In the genomic region with DNA sequence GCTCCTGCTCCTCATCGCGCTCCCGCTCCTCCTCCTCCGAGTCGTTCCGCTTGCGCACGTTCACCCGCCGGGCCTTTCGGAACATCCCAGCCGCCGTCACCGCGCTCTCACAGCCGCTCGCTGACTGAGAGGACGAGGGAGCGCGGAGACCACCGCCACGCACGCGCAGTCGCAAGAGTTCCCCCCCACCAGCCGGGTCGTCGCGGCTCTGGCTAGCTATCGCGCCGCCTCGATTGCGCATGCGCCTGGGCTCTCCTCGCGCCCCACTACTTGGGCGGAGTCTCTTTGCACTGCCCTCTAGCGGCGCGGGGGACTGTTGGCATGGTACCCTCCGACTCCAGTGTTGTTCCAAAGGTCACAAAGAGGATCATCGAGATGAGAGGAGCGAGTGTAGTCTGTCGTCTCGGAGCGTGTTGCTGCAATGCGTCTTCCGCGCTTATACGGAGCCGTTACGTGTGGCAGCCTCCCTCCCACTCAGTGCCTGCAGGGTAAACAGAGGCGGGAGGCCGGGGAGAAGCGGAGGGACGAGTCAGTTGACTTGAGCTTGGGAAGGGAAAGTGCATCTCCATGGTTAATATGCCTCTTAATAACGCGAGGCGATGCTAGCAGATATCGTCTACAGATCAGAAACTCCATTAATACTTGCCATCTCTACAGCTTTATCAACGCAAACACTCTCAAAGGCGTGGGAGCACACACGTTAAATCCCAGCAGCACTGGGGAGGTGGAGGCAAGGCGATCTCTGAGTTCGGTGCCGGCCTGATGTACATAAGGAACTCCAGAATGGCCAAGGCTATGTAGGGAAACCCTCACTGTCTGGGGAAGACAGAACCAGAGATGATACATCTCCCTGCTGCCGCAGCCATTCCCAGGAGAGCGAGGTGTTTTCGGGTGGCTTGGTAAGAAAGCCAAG, we compare ENCODE assay signal across 8 mouse cellular contexts. TPM values are rescaled to one million over a fixed set of nuclear protein-coding genes. Genes with fewer than 3 reads are reported as not detected.
DNase-seq lines count a peak whose midpoint lies in the region; ATAC-seq and TF ChIP-seq lines count a peak whose summit lies in the region.

A gene (minus strand): TSS at position 274 of the 913 bp plus-strand sequence.

- peak within 1 kb of the TSS; percentile 67 for H3K4me2 ChIP-seq in forebrain, embryonic 12.5 days
- H3K4me2 ChIP-seq in heart, postnatal 0 days (ENCODE audit: low read depth, low read length) = peak within 1 kb of the TSS; percentile 72
- peak within 1 kb of the TSS; percentile 78 for H3K4me2 ChIP-seq in liver, embryonic 16.5 days (ENCODE audit: low read depth, low read length)
- H3K4me2 ChIP-seq in neural tube, embryonic 13.5 days = peak within 1 kb of the TSS; percentile 75

- 2% methylated on average over 70 of the region's 70 CpGs for WGBS in forebrain, embryonic 12.5 days
- 1% methylated on average over 70 of the region's 70 CpGs for WGBS in heart, postnatal 0 days
- whole genome bisulfite sequencing in liver, embryonic 16.5 days (ENCODE audit: insufficient replicate concordance) = 1% methylated on average over 70 of the region's 70 CpGs
- WGBS in neural tube, embryonic 13.5 days = 2% methylated on average over 70 of the region's 70 CpGs

- peak within 1 kb of the TSS; percentile 91 for H3K4me3 ChIP-seq in E14TG2a.4 (replicated peaks; ENCODE audit: low read length)
- peak within 1 kb of the TSS; percentile 98 for H3K4me3 ChIP-seq in forebrain, embryonic 12.5 days (replicated peaks)
- H3K4me3 ChIP-seq in heart, postnatal 0 days (ENCODE audit: low read depth, low read length) = peak within 1 kb of the TSS; percentile 96
- H3K4me3 ChIP-seq in liver, embryonic 16.5 days (ENCODE audit: low read depth, low read length) = peak within 1 kb of the TSS; percentile 96
- peak within 1 kb of the TSS; percentile 93 for H3K4me3 ChIP-seq in neural tube, embryonic 13.5 days
- peak within 1 kb of the TSS; percentile 92 for H3K4me3 ChIP-seq in testis, adult 2 months (ENCODE audit: control insufficient read depth, low read depth, low read length)

- no peak for TF ChIP-seq CTCF in E14TG2a.4 (conservative IDR thresholded peaks at IDR 0.05; ENCODE audit: low read length)
- peak; percentile 98 for TF ChIP-seq CTCF in heart, postnatal 0 days (IDR thresholded peaks at IDR 0.05; ENCODE audit: low read depth)
- TF ChIP-seq CTCF in testis, adult 2 months (IDR thresholded peaks at IDR 0.05; ENCODE audit: control insufficient read depth, insufficient read depth, insufficient replicate concordance, low read depth, low read length) = peak; percentile 95; the same call in 1 of the 2 replicates

- H3K4me1 ChIP-seq in E14TG2a.4 (replicated peaks; ENCODE audit: low read depth, low read length) = peaks cover 39% of the 10 kb centered on the region
- H3K4me1 ChIP-seq in forebrain, embryonic 12.5 days = peaks cover 13% of the 10 kb centered on the region
- peaks cover 7% of the 10 kb centered on the region for H3K4me1 ChIP-seq in heart, postnatal 0 days (ENCODE audit: control insufficient read depth, insufficient read depth)
- peaks cover 18% of the 10 kb centered on the region for H3K4me1 ChIP-seq in liver, embryonic 16.5 days (ENCODE audit: control insufficient read depth, low read depth, low read length)
- peaks cover 39% of the 10 kb centered on the region for H3K4me1 ChIP-seq in neural tube, embryonic 13.5 days (replicated peaks)
- H3K4me1 ChIP-seq in testis, adult 2 months (ENCODE audit: control insufficient read depth, insufficient read depth, low read length) = peaks cover 6% of the 10 kb centered on the region; the same call in 1 of the 2 replicates

- H3K36me3 ChIP-seq in E14TG2a.4 (ENCODE audit: insufficient read depth, low read length) = peaks cover 22% of the 10 kb centered on the region
- H3K36me3 ChIP-seq in forebrain, embryonic 12.5 days (replicated peaks) = peaks cover 12% of the 10 kb centered on the region
- peaks cover 11% of the 10 kb centered on the region for H3K36me3 ChIP-seq in heart, postnatal 0 days (replicated peaks; ENCODE audit: control insufficient read depth, insufficient read depth, low read length)
- H3K36me3 ChIP-seq in liver, embryonic 16.5 days (ENCODE audit: control insufficient read depth, insufficient read depth) = peaks cover 5% of the 10 kb centered on the region; the same call in 1 of the 2 replicates
- H3K36me3 ChIP-seq in neural tube, embryonic 13.5 days = peaks cover 15% of the 10 kb centered on the region
- H3K36me3 ChIP-seq in testis, adult 2 months (ENCODE audit: control insufficient read depth, insufficient read depth, low read length) = no peaks in the 10 kb centered on the region

- DNase-seq in c-Kit-positive CD71-positive TER-119-positive erythroid progenitor cells, embryonic 14.5 days (ENCODE audit: low spot score) = peak; percentile 99
- peak; percentile 95 for DNase-seq in heart, postnatal 0 days (ENCODE audit: low spot score)
- DNase-seq in kidney, postnatal 4 days = peak; percentile 99

- peak; percentile 98 for TF ChIP-seq POLR2A in testis, adult 2 months (IDR thresholded peaks at IDR 0.05; ENCODE audit: control insufficient read depth, low read depth, low read length)

- peak within 1 kb of the TSS; percentile 96 for H3K9ac ChIP-seq in forebrain, embryonic 12.5 days
- peak within 1 kb of the TSS; percentile 94 for H3K9ac ChIP-seq in heart, postnatal 0 days (replicated peaks; ENCODE audit: low read depth, low read length)
- peak within 1 kb of the TSS; percentile 96 for H3K9ac ChIP-seq in liver, embryonic 16.5 days (ENCODE audit: low read depth, low read length)
- peak within 1 kb of the TSS; percentile 98 for H3K9ac ChIP-seq in neural tube, embryonic 13.5 days

- H3K27ac ChIP-seq in forebrain, embryonic 12.5 days = peak within 1 kb of the TSS; percentile 98
- peak within 1 kb of the TSS; percentile 97 for H3K27ac ChIP-seq in heart, postnatal 0 days (ENCODE audit: low read depth)
- H3K27ac ChIP-seq in liver, embryonic 16.5 days (ENCODE audit: low read length) = peak within 1 kb of the TSS; percentile 92
- H3K27ac ChIP-seq in neural tube, embryonic 13.5 days (replicated peaks) = peak within 1 kb of the TSS; percentile 94
- peak within 1 kb of the TSS; percentile 89 for H3K27ac ChIP-seq in testis, adult 2 months (ENCODE audit: control insufficient read depth, insufficient read depth, low read depth, low read length)

- peak; percentile 98 for ATAC-seq in forebrain, embryonic 12.5 days (ENCODE audit: low FRiP score)
- ATAC-seq in heart, postnatal 0 days (ENCODE audit: insufficient read depth, low read depth) = peak; percentile 94
- peak; percentile 96 for ATAC-seq in liver, embryonic 16.5 days (ENCODE audit: low read depth)
- peak; percentile 97 for ATAC-seq in neural tube, embryonic 13.5 days (ENCODE audit: low read depth)

- H3K9me3 ChIP-seq in E14TG2a.4 (ENCODE audit: low read length) = no peaks in the 10 kb centered on the region
- H3K9me3 ChIP-seq in forebrain, embryonic 12.5 days = no peaks in the 10 kb centered on the region
- H3K9me3 ChIP-seq in heart, postnatal 0 days (replicated peaks; ENCODE audit: control insufficient read depth, low read length) = no peaks in the 10 kb centered on the region
- no peaks in the 10 kb centered on the region for H3K9me3 ChIP-seq in liver, embryonic 16.5 days (replicated peaks; ENCODE audit: control insufficient read depth, low read length)
- H3K9me3 ChIP-seq in neural tube, embryonic 13.5 days = no peaks in the 10 kb centered on the region

- H3K27me3 ChIP-seq in E14TG2a.4 (ENCODE audit: insufficient read depth, low read length) = no peaks in the 10 kb centered on the region
- H3K27me3 ChIP-seq in forebrain, embryonic 12.5 days = 0 out of 2 replicates have a peak, but pooled peaks cover 3% of the 10 kb centered on the region
- H3K27me3 ChIP-seq in heart, postnatal 0 days (ENCODE audit: control insufficient read depth, insufficient read depth, low read length) = no peaks in the 10 kb centered on the region
- H3K27me3 ChIP-seq in liver, embryonic 16.5 days (ENCODE audit: control insufficient read depth, insufficient read depth, low read depth, low read length) = no peaks in the 10 kb centered on the region
- no peaks in the 10 kb centered on the region for H3K27me3 ChIP-seq in neural tube, embryonic 13.5 days
- no peaks in the 10 kb centered on the region for H3K27me3 ChIP-seq in testis, adult 2 months (ENCODE audit: control insufficient read depth, insufficient read depth, low read length)

- TF ChIP-seq EP300 in heart, postnatal 0 days (IDR thresholded peaks at IDR 0.05; ENCODE audit: low read depth) = no peak

RNA-seq across cellular contexts. Expression of the gene that starts here (rescaled TPM):
- 105 TPM in 2 replicates for polyA plus RNA-seq in forebrain, embryonic 12.5 days (2016; fragmentation: Nextera tagmentation; extraction: Ambion mirVana)
- total RNA-seq in heart, postnatal 0 days (2014; rRNA removed; ENCODE audit: low replicate concordance) = 30.6 and 33.8 TPM in 2 replicates
- polyA plus RNA-seq in heart, postnatal 0 days (2015; fragmentation: Nextera tagmentation; extraction: Ambion mirVana) = 18.8 and 19.0 TPM in 2 replicates
- 15.4 and 18.3 TPM in 2 replicates for polyA plus RNA-seq in liver, embryonic 16.5 days (2015; fragmentation: Nextera tagmentation; extraction: Ambion mirVana)
- polyA plus RNA-seq in neural tube, embryonic 13.5 days (2015; fragmentation: Nextera tagmentation; extraction: Ambion mirVana) = 61.8 and 73.5 TPM in 2 replicates
- polyA plus RNA-seq in testis, adult 2 months (2012; rRNA removed) = 19.9 TPM in 2 replicates

Comparison
In these comparisons a context has a peak if more than half of its experiments do, and no peak if none do; other contexts are left out.
1. Peak in every context shown above with its lines: DNase-seq, ATAC-seq, H3K4me3 ChIP-seq and H3K27ac ChIP-seq.